Mouse (Mus musculus) liver, embryonic 14.5 days (tissue): ENCODE data around the gene St6galnac5. TPM values are rescaled to one million over a fixed set of nuclear protein-coding genes. Genes with fewer than 3 reads are reported as not detected.

Experiments used
- ATAC-seq: fragments of 200-750 bp; cut with Nextera tagmentation; 2 replicates; pipeline ENCODE4 v1.8.0; 2017; ENCODE audit warnings: moderate number of reproducible peaks, mild to moderate bottlenecking, moderate library complexity; ENCODE audit not compliant: insufficient read depth
- DNase-seq, 3 experiments: peaks; one replicate each; pipeline ENCODE4 v3.0.0-alpha.2; 2012 to 2013; ENCODE audit warnings: low read depth in 3 of 3, low spot score in 3 of 3
- H3K27ac ChIP-seq: fragments of 300-500 bp; sonication (generic); 2 replicates; pipeline ENCODE4 v1.5.1; 2014; ENCODE audit warnings: moderate library complexity, mild to moderate bottlenecking, control low read depth, inconsistent platforms
- H3K27me3 ChIP-seq: fragments of 300-500 bp; sonication (generic); 2 replicates; pipeline ENCODE4 v1.6.1; 2014; ENCODE audit warnings: mild to moderate bottlenecking, low read length, moderate library complexity; ENCODE audit not compliant: control insufficient read depth, insufficient read depth
- H3K36me3 ChIP-seq: fragments of 300-500 bp; sonication (generic); replicated peaks from 2 replicates; pipeline ENCODE4 v1.6.1; 2014; ENCODE audit warnings: low read depth; ENCODE audit not compliant: control insufficient read depth, insufficient read depth
- H3K4me1 ChIP-seq, 2 experiments: fragments of 200-500 bp in 1 of 2; fragments of 300-500 bp in 1 of 2; sonication (generic) in 1 of 2; replicated peaks; 2 replicates each; pipeline ENCODE4 v1.6.1; 2012 to 2014; ENCODE audit warnings: antibody characterized with exemption in 1 of 2, inconsistent platforms in 1 of 2, low read length in 1 of 2; ENCODE audit not compliant: control insufficient read depth in 2 of 2, insufficient read depth in 2 of 2
- H3K4me2 ChIP-seq: fragments of 300-500 bp; sonication (generic); 2 replicates; pipeline ENCODE4 v1.6.1; 2014; ENCODE audit warnings: low read depth, mild to moderate bottlenecking, control low read depth, moderate library complexity
- H3K4me3 ChIP-seq, 2 experiments: fragments of 200-500 bp in 1 of 2; fragments of 300-500 bp in 1 of 2; sonication (generic) in 1 of 2; 2 replicates each; pipeline ENCODE4 v1.5.1; 2012 to 2014; ENCODE audit warnings: low read depth in 2 of 2, low read length in 2 of 2, mild to moderate bottlenecking in 2 of 2, control low read depth in 1 of 2, inconsistent platforms in 1 of 2, moderate library complexity in 1 of 2; ENCODE audit not compliant: insufficient read depth in 1 of 2
- H3K9ac ChIP-seq: fragments of 300-500 bp; sonication (generic); replicated peaks from 2 replicates; pipeline ENCODE4 v1.6.1; 2014; ENCODE audit warnings: mild to moderate bottlenecking, control low read depth, moderate library complexity
- H3K9me3 ChIP-seq: fragments of 300-500 bp; sonication (generic); 2 replicates; pipeline ENCODE4 v1.6.1; 2016; ENCODE audit warnings: low read length, mixed read lengths; ENCODE audit not compliant: control insufficient read depth
- CTCF ChIP-seq: IDR thresholded peaks from 2 replicates; pipeline ENCODE4 v1.5.1; 2016; ENCODE audit warnings: antibody characterized with exemption, low read depth, control low read depth
- EP300 ChIP-seq: IDR thresholded peaks from 2 replicates; pipeline ENCODE4 v1.6.1; 2016; ENCODE audit warnings: antibody characterized with exemption, low read depth
- WGBS: fragments of 180-500 bp; shearing (Covaris S2); extraction: QIAGEN DNeasy Blood & Tissue Kit; methylation state at CpG from one replicate; pipeline ENCODE4 v1.1.7; 2014; ENCODE audit not compliant: insufficient replicate concordance; 5-methylcytosine and 5-hydroxymethylcytosine counted together
- polyA plus RNA-seq, 2 experiments: library from polyadenylated mRNA; depleted of rRNA in 1 of 2; stranded (reverse) in 1 of 2; unstranded in 1 of 2; fragments of >200 nt; fragmentation: Nextera tagmentation in 1 of 2; extraction: Ambion mirVana in 1 of 2; gene quantifications; 2 replicates each; pipeline versions ENCODE4 v1.2.1 to v1.2.3; 2012 to 2014

The St6galnac5 gene
- polyA plus RNA-seq, 2 experiments, result 0.01 TPM; not detected in 1

DNA sequence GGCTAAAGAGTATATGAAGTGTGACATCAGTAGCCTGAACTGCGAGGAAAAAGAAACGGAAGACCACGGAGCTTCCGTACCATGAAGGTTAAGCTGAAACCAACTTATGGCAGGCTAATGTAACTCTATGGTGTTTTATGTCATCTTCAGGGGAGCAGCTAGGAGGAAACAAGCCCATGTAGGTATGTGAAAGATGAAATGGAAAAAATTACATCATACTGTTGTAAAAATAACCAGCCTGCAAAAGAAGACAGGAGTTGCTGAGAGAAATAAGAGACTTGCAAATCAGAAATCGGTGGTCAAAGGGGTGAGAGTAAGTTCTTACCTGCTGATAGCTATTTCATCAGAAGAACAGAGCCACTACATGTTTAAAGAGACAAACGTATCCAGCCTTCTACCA is 24.8 kb upstream of the St6galnac5 start:
- H3K4me2 ChIP-seq, result no peak overlapping the region
- H3K27me3 ChIP-seq, result no peaks in the 10 kb centered on the region
- DNase-seq (no peak), ATAC-seq (no peak)
- H3K36me3 ChIP-seq, result no peaks in the 10 kb centered on the region
- H3K4me1 ChIP-seq, result no peaks in the 10 kb centered on the region
- H3K4me3 ChIP-seq, result no peak overlapping the region
- WGBS, result 66% methylated on average over 6 of the region's 6 CpGs
- no peak for TF ChIP-seq CTCF
- no peak for TF ChIP-seq EP300
- H3K27ac ChIP-seq, result no peak overlapping the region
- no peak overlapping the region for H3K9ac ChIP-seq
- no peaks in the 10 kb centered on the region for H3K9me3 ChIP-seq

- WGBS, result 65% methylated on average over 5 of the region's 5 CpGs
- no peak for TF ChIP-seq EP300
- no peak for TF ChIP-seq CTCF
- no peaks in the 10 kb centered on the region for H3K4me1 ChIP-seq
These were observed 16.9 kb upstream of the St6galnac5 start for GRCm38 (mm10) chr3:152998901-152999300.

GRCm38 (mm10) chr3:152998106-152998505 is 16.1 kb upstream of the St6galnac5 start:
- ATAC-seq (no peak), DNase-seq (no peak)
- Histone ChIP-seq H3K4me2 (no peak overlapping the region), H3K27me3 (no peaks in the 10 kb centered on the region), H3K4me1 (no peaks in the 10 kb centered on the region), H3K27ac (no peak overlapping the region), H3K4me3 (no peak overlapping the region), H3K9ac (no peak overlapping the region), H3K9me3 (no peaks in the 10 kb centered on the region), H3K36me3 (no peaks in the 10 kb centered on the region)
- WGBS, result 52% methylated on average over 5 of the region's 5 CpGs
- TF ChIP-seq EP300, result no peak
- TF ChIP-seq CTCF, result no peak

More at GRCm38 (mm10) chr3:152998901-152999300, 16.9 kb upstream of the St6galnac5 start:
- no peaks in the 10 kb centered on the region for H3K27me3 ChIP-seq
- no peak overlapping the region for H3K27ac ChIP-seq
- H3K9me3 ChIP-seq, result no peaks in the 10 kb centered on the region
- ATAC-seq (no peak), DNase-seq (no peak)
- H3K4me3 ChIP-seq, result no peak overlapping the region
- H3K9ac ChIP-seq, result no peak overlapping the region
- no peaks in the 10 kb centered on the region for H3K36me3 ChIP-seq
- no peak overlapping the region for H3K4me2 ChIP-seq

- no peak for ATAC-seq
- WGBS, result 58% methylated on average over 5 of the region's 5 CpGs
- Histone ChIP-seq H3K9ac (no peak overlapping the region), H3K9me3 (no peaks in the 10 kb centered on the region), H3K36me3 (no peaks in the 10 kb centered on the region), H3K4me3 (no peak overlapping the region), H3K27ac (no peak overlapping the region), H3K4me1 (no peaks in the 10 kb centered on the region), H3K4me2 (no peak overlapping the region), H3K27me3 (no peaks in the 10 kb centered on the region)
- no peak for DNase-seq
- TF ChIP-seq CTCF, result no peak
- no peak for TF ChIP-seq EP300
These were observed 11.6 kb upstream of the St6galnac5 start for GRCm38 (mm10) chr3:152993608-152994007.

DNA sequence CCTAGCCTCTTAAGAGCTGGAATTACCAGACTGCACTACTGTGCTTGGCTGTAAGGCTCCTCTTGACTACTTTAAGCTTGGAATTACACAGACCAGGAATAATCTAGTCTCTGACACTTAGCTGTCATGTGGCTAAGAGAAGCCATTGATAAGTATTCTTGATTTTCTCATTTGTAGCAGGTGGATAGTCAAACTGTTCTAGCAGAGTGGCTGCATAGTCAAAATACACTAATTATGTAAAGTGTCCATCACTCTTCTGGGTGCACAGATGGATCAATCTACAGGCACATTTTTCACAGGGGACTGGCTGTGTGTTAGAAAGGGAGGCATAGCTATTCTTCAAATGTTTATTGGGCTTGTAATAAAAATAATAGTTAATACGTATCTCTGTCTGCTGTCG is 8.7 kb upstream of the St6galnac5 start:
- no peaks in the 10 kb centered on the region for H3K36me3 ChIP-seq
- DNase-seq (no peak), ATAC-seq (no peak)
- H3K4me2 ChIP-seq, result no peak overlapping the region
- no peak overlapping the region for H3K9ac ChIP-seq
- H3K27me3 ChIP-seq, result no peaks in the 10 kb centered on the region
- 78% methylated on average over 2 of the region's 2 CpGs for WGBS
- H3K27ac ChIP-seq, result no peak overlapping the region
- TF ChIP-seq CTCF (no peak), EP300 (no peak)
- no peak overlapping the region for H3K4me3 ChIP-seq
- no peaks in the 10 kb centered on the region for H3K4me1 ChIP-seq
- H3K9me3 ChIP-seq, result no peaks in the 10 kb centered on the region
